Mouse (Mus musculus) cerebellum, postnatal 10 days (tissue): ENCODE results near the gene Cdkal1.
A peak's percentile ranks its signal among the peaks of the same experiment; 100 is the strongest.

Experiments
- DNase-seq, 2 experiments: peaks; one replicate each; pipeline ENCODE4 v3.0.0; 2021; ENCODE audit warnings: mixed read lengths in 2 of 2

The Cdkal1 gene

GRCm38 (mm10) chr13:29808383-29808782, 47.1 kb downstream of the Cdkal1 start:
- DNase-seq: no peak

GRCm38 (mm10) chr13:29807930-29808329, 47.5 kb downstream of the Cdkal1 start:
- no peak for DNase-seq

GRCm38 (mm10) chr13:29806871-29807270, 48.6 kb downstream of the Cdkal1 start:
- DNase-seq: peak; percentile 19 to 29

- no peak for DNase-seq
Measured at GRCm38 (mm10) chr13:29805296-29805695, 50.2 kb downstream of the Cdkal1 start.

DNA sequence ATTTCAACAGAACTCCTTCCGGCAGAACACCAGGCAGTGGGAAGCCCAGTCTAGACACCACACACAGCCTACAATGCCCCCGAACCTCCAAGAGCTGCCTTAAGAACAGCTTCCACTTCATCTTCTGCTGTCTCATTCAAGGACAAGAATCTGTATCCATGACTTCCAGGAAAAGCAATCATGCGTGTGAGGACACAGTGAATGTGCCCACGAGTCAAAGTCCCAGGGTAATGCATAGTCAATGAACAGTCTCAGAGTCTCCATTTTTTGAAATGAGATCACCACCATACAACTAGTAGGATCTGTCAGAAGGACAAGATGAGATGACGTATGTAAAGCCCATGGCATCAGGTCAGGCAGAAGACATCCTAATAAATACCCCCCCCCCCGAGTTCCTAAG, 51.4 kb downstream of the Cdkal1 start:
- DNase-seq: no peak

- DNase-seq: no peak
Measured at GRCm38 (mm10) chr13:29802699-29803098, 52.8 kb downstream of the Cdkal1 start.

DNA sequence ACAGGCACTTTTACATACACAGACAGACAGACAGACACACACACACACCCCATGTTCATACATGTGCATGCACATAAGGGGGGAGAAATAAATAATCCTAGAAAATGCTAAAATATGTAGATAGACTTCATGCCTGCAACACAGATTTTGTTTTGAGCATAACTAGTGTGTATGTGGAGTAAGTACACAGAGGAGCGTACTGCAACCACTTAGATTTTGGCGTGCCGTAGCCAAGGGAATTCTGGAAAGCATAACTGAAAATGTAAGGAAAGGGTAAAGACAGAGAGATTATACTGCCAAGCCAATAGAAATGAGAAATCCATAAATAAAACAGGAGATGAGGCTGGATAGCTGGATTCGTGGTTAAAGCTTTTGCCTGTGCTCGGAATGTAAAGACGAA, 55.4 kb downstream of the Cdkal1 start:
- no peak for DNase-seq

DNA sequence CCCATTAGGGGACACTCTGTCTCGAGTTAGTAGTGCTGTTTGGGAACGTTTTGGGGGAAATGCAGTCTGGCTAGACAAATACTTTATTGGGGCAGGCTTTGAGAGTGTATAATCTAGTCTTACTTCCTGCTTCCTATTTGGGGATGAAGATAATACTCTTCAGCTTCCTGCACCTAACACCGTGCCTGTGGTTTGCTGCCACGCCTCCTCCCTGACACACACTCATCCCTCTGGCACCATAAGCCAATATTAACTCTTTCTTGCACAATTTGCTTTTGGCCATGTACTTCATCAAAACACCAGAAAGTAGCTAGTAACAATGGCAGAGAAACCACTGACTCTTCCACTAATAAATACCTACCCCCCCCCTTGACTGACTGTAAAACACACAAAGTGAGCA, 63.4 kb downstream of the Cdkal1 start:
- no peak for DNase-seq

DNA sequence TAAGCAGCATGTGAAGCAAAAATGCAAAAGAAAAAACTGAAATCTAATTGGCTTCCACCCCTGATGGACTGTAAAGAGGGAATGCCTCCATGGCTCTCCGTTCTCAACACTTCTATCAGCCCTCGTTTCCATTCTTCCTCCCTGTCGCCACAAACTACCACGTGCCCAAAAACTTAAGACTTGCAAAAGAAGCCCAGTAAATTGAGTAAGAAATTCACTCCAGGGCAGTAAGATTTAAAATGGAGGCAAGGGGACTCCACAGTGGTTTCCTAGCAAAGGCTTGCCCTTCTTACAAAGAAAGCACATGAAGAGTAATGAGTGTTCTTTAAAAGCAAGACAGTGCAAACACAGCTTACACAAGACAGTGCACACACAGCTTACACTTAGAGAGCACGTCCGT, 64.0 kb downstream of the Cdkal1 start:
- no peak for DNase-seq

DNA sequence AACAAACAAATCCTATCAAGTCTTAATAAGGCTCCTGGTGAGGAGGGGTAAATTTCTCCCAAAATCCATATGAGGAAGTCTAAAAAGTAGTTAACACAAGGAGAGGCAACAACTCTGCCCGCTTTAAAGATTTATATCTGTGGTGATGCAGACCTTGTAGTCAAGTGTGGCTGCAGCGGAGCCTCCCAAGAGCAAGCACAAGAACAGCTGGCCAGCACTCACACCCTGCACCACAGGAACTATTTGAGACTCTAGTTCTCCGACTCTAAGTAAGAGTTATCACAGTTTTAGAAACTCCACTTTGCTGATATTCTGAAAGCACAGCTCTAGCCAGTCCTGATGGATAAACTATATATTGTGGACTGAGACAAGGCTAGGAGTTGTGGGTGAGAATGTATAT, 68.5 kb downstream of the Cdkal1 start:
- DNase-seq: no peak

DNA sequence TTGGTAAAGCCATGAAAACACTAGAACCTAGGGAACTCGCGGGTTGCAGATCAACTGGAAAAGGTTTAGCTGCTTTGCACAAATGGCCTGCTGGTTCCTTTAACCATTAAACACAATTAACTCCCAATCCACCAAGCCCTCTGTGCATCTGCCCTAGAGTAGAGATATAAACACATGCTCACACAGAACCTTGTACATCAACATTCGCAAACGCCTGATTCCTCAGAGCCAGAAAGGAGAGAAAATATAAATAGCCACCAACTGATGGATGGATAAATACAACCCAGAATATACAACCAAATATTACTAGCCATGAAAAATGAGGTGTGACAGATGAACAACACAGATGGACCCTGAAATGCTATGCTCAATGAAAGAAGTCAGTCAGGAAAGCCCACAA, 70.6 kb downstream of the Cdkal1 start:
- DNase-seq: no peak

- DNase-seq: no peak
Measured at GRCm38 (mm10) chr13:29781332-29781731, 74.1 kb downstream of the Cdkal1 start.

GRCm38 (mm10) chr13:29780713-29781112, 74.8 kb downstream of the Cdkal1 start:
- DNase-seq: peak; percentile 65 to 68

DNA sequence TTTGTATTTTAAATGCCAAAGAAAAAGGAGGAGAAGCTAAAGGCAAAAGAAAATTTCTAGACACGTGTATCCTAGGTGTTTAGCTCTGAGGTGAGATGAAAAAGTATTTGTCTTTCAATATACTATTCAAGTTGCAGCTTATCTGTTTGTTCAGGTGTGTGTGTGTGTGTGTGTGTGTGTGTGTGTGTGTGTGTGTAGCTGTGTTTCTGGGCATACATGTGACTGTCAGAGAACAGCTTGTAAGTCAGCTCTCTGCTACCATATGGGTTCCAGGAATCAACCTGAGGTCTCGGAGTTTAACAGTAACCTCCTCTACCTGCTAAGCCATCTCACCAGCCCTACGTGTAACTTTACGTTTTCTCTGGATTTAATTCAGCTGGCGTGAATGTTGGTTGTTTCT, 76.0 kb downstream of the Cdkal1 start:
- DNase-seq: no peak

GRCm38 (mm10) chr13:29779116-29779515, 76.4 kb downstream of the Cdkal1 start:
- no peak for DNase-seq

DNA sequence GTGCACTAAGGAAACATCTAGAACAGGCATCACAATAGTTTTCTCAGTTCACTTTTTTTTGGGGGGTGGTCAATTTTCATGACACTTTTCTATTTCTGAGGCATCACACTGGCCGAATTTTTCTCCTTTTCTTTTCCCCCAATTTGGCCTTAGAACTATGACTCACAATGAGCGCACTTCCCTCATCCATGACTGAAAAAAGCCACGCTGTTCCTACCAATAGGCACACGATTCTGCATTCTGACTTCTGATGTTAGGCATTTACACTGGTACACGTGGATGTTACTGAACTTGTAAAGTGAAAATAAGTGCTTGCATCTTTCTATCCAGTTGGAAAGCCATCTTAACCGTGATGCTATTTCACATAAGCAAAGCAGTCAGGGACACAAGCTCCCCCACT, 77.3 kb downstream of the Cdkal1 start:
- DNase-seq: no peak

DNA sequence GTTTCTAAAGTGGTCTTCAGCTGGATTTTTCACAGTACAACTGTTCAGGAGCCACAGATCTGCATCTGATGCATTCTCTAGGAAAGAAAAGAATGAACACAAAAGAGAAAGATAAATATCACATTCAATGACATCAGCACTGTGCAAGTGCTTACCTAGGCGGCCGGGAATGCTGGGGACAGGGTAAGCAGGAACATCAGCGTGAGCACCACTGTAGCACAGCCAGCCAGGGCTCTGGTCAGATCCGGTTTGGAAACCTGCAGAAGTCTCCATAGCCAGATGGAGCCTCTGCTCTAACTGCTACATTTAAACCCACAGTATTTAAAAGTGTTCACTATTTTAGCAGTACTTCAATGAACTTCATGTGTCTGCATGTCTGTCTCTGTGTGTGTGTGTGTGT, 78.2 kb downstream of the Cdkal1 start:
- no peak for DNase-seq

- DNase-seq: no peak
Measured at GRCm38 (mm10) chr13:29775603-29776230, 79.8 kb downstream of the Cdkal1 start.

DNA sequence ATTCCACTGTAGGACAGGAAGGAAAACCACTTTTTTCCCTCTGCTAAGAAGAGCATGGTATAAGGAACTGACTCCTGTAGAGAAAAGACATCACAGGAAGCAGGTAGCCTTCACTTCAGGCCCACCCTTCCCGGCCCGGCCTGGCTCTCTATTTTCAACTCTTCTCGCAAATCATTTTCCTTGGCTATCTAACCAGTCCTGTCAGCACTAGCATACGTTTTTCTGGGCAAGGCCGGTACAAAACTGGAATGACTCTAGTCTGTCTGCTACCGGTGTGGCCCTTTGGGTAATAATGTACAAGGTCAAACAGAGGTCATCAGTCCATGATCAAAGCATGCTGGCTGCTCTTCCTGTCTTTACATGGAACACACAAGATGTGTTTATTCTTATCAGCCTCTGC, 81.9 kb downstream of the Cdkal1 start:
- no peak for DNase-seq

DNA sequence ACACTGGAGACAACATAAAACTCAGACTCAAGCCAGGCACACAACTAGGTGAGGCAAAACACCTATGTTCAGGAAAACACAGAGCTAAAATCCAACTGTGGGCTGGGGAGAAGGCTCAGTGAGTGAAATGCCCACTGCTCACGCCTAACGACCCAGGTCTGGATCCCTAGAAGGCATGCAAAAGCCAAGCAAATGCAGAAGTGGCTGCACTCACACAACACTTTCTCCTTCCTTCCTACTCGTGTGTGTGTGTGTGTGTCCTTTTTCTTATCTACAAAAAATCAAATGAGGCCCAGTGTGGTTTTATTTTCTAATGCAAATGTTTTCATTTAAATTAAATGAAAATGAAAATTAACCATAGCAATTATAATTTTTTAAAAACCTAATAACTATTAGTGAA, 82.5 kb downstream of the Cdkal1 start:
- no peak for DNase-seq

GRCm38 (mm10) chr13:29769647-29770436, 85.6 kb downstream of the Cdkal1 start:
- peak in 1 of 2 experiments; percentile 45 for DNase-seq

- DNase-seq: no peak
Measured at GRCm38 (mm10) chr13:29768104-29768503, 87.4 kb downstream of the Cdkal1 start.

DNA sequence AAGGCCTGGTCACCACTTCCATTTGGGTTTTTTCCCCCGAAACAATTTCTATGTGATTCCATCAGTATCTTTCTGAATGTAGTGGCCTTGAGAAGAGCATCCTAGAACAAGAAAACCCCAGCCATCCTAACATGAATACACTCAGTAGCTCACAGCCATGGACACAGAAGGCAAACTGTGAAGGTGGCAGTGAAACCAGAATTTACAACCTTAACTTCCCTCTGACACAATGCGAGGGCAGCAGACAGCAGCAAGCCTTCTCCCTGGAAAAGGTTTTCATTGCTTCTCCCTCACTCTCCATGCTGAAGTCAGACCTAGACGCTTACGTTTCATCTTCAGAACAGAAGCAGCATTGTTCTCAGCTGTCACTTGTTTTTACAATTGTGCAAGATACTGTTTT, 87.9 kb downstream of the Cdkal1 start:
- DNase-seq: no peak

DNA sequence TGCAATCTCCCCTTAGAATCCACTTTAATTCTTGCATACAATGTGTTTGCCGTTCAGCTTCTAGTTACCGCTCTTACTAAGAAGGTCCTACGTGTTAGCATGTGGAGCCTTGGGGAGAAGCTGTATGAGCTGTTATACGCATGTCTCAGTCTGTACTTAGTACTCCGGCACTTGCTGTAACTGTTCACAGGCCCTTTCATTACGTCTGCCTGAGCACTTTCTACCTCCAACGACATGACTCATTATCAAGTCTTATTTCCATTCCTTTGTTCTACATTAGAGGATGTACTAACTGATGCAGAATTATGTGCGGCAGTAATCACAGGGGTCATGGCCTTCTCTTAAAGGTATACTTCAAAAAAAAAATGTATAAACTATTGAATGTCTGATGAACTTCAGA, 89.1 kb downstream of the Cdkal1 start:
- DNase-seq: no peak

DNA sequence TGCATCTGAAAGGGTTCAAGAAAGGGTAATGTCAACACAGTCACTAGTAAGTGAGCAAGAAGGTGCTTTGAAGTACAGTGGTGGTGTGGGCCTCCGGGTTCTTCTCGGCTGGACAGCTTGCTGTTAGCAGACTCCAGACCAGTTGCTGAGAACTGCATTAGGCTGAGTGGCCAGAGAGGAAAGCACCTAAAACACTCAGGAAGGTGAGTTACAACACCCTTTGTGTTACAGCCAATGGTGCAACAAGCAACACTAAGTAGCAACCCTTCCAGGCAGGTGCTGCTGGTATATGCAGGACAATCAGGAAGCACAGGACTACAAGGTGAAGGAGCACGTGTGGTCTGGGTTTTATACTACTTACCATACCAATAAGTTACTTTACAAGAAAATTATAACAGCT, 90.2 kb downstream of the Cdkal1 start:
- DNase-seq: no peak
